Mouse (Mus musculus) megakaryocyte, embryonic 14.5 days (primary cell): ENCODE results near the gene Trim31.

Source experiments
- FLI1 ChIP-seq: IDR thresholded peaks from 2 replicates; pipeline ENCODE4 v1.6.1; 2012; ENCODE audit warnings: low read length, inconsistent platforms, mixed read lengths
- GATA1 ChIP-seq: IDR thresholded peaks from 3 replicates; pipeline ENCODE4 v1.6.1; 2012; ENCODE audit warnings: mixed read lengths, low read length, inconsistent platforms, borderline replicate concordance

- TF ChIP-seq FLI1 (no peak), GATA1 (no peak)
Measured at GRCm38 (mm10) chr17:36890073-36890903, 7.6 kb upstream of the Trim31 start, which contains the start of gene Trim40.
